Mouse (Mus musculus): ENCODE measurements at regions not wholly inside any gene's neighbourhood (a gene's known extent, or its start where the extent isn't known, plus 50 kb on each side); places are given as distances from the start of the nearest gene placed in this dataset.
A peak's percentile ranks its signal among the peaks of the same experiment; 100 is the strongest.

DNA sequence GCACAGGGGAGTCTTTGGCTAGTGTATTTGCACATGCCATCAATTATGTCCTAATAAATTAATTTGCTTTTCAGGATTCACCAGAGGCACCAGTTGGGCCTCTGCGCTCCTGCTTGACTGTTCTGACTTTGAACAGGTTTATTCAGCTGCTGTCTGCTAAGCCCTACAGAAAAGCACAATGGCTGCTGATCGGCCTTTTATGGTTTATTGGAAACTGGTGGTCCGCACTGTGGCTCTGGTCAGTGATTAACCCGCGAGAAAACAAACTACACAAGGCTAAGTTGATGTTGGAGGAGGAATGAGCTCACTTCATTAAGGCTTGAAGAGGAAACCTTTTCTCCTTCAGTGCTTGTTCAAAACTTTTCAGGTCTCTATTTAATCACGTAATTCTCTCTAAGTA, 208.4 kb upstream of the Gpr101 start:
- 25% methylated on average over 6 of the region's 6 CpGs for WGBS
- no peak for ATAC-seq (ENCODE audit: low FRiP score, low read depth)

GRCm38 (mm10) chrX:57709115-57709877, 205.7 kb upstream of the Gpr101 start:
- no peaks in the 10 kb centered on the region for H3K4me1 ChIP-seq
- no peaks in the 10 kb centered on the region for H3K27me3 ChIP-seq (replicated peaks)
- H3K9ac ChIP-seq = no peak overlapping the region
- H3K9me3 ChIP-seq = no peaks in the 10 kb centered on the region
- no peak for ATAC-seq (ENCODE audit: low FRiP score, low read depth)
- 47% methylated on average over 12 of the region's 12 CpGs for WGBS
- H3K4me3 ChIP-seq = no peak overlapping the region
- H3K4me2 ChIP-seq (replicated peaks) = 0 out of 2 replicates have a peak overlapping the region, but pooled peaks have one; percentile 12
- no peak overlapping the region for H3K27ac ChIP-seq
- no peaks in the 10 kb centered on the region for H3K36me3 ChIP-seq

More for the DNA sequence above, 208.4 kb upstream of the Gpr101 start:
- H3K27me3 ChIP-seq (replicated peaks) = no peaks in the 10 kb centered on the region
- no peak overlapping the region for H3K9ac ChIP-seq
- H3K4me1 ChIP-seq = no peaks in the 10 kb centered on the region
- H3K27ac ChIP-seq = no peak overlapping the region
- H3K4me3 ChIP-seq = no peak overlapping the region
- no peak overlapping the region for H3K4me2 ChIP-seq (replicated peaks)
- no peaks in the 10 kb centered on the region for H3K9me3 ChIP-seq
- H3K36me3 ChIP-seq = no peaks in the 10 kb centered on the region

DNA sequence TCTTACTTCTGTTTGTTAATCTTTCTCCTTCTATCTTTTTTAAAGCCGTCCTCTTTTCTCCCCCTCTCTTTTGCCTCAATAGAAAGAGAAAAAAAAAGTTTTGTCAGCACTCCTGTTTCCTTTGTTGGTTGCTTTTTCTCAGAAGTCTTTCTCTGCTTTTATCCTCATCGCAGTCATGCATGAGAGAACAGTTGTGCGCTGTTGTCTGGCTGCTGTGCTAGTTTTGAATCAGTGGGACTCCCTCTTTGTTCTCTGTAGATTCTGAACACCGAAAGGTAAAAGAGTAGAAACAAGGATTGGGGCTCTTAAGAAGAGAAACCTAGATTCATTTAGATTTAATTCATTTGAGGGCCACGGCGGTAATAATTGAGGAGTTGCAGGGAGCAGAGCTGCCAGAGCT, 204.9 kb upstream of the Gpr101 start:
- peak overlapping the region; percentile 12; the same call in 1 of the 2 replicates for H3K4me2 ChIP-seq (replicated peaks)
- H3K27me3 ChIP-seq (replicated peaks) = no peaks in the 10 kb centered on the region
- ATAC-seq (ENCODE audit: low FRiP score, low read depth) = no peak
- no peaks in the 10 kb centered on the region for H3K36me3 ChIP-seq
- H3K4me3 ChIP-seq = no peak overlapping the region
- no peak overlapping the region for H3K27ac ChIP-seq
- H3K4me1 ChIP-seq = no peaks in the 10 kb centered on the region
- no peaks in the 10 kb centered on the region for H3K9me3 ChIP-seq
- no peak overlapping the region for H3K9ac ChIP-seq
- 35% methylated on average over 6 of the region's 6 CpGs for WGBS

- WGBS = 39% methylated on average over 7 of the region's 7 CpGs
- Histone ChIP-seq H3K4me1 (no peaks in the 10 kb centered on the region), H3K9ac (no peak overlapping the region), H3K4me2 (replicated peaks) (no peak overlapping the region), H3K9me3 (no peaks in the 10 kb centered on the region), H3K36me3 (no peaks in the 10 kb centered on the region), H3K27me3 (replicated peaks) (no peaks in the 10 kb centered on the region), H3K4me3 (no peak overlapping the region), H3K27ac (no peak overlapping the region)
- no peak for ATAC-seq (ENCODE audit: low FRiP score, low read depth)
These were observed 204.4 kb upstream of the Gpr101 start for GRCm38 (mm10) chrX:57707932-57708331.

DNA sequence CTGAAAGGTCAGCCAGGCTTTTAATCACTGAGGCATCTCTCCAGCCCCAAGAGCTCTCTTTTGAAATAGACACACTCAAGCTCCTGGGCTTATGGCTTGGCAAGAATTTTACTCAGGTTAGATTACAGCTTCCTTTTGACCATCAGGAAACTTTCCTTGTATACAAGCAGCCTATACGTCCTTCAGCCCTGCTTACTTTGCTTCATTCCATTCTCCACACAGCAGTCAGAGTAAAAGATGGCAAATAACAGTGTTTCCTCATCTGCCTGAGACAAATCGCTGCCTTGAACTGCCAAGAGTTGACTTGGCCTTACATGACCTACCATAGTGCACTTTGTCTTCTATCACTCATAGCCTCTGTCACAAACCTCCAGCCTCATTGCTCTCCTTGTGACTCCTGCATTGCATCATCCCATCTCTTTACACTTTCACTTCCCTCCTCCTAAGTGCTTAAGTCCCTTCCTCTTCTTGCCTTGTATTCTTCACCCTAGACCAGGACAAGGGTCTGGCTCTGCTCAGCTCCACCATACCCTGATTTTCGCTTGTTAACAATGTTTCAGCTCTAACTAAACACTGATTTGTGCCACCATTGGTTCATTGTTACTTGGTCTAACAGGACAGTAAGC, 203.2 kb upstream of the Gpr101 start:
- ATAC-seq (ENCODE audit: low FRiP score, low read depth) = no peak

DNA sequence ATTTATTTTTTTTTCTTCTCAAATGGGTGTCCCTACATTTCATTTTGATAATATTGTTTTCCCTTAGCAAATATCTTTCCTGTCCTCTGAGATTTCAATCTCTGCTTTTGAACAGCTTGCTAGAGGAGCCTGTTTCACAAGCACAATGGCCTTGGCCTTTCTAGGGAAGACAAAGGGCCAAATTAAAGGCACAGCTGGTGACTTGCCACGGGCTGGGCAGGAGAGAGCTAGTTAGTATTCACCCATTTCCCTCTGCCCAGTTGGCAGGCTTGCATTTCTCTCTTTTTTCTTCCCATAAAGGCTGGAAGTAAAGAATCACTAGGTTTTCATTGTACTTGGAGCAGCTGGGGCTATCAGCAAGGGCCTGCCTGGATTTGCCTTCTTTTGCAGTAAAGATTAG, 188.9 kb upstream of the Gpr101 start:
- Histone ChIP-seq H3K9ac (no peak overlapping the region), H3K4me2 (replicated peaks) (no peak overlapping the region), H3K27me3 (replicated peaks) (no peaks in the 10 kb centered on the region), H3K27ac (no peak overlapping the region), H3K4me3 (no peak overlapping the region), H3K9me3 (no peaks in the 10 kb centered on the region), H3K4me1 (no peaks in the 10 kb centered on the region), H3K36me3 (no peaks in the 10 kb centered on the region)
- peak; percentile 86 for ATAC-seq (ENCODE audit: low FRiP score, low read depth)
- WGBS = 13% methylated on average over 1 of the region's 1 CpGs

More for the DNA sequence above, 203.2 kb upstream of the Gpr101 start:
- H3K9ac ChIP-seq = no peak overlapping the region
- H3K4me2 ChIP-seq (replicated peaks) = no peak overlapping the region
- H3K36me3 ChIP-seq = no peaks in the 10 kb centered on the region
- no peak overlapping the region for H3K4me3 ChIP-seq
- H3K9me3 ChIP-seq = no peaks in the 10 kb centered on the region
- H3K27ac ChIP-seq = no peak overlapping the region
- 76% methylated on average over 3 of the region's 3 CpGs for WGBS
- no peaks in the 10 kb centered on the region for H3K4me1 ChIP-seq
- no peaks in the 10 kb centered on the region for H3K27me3 ChIP-seq (replicated peaks)

DNA sequence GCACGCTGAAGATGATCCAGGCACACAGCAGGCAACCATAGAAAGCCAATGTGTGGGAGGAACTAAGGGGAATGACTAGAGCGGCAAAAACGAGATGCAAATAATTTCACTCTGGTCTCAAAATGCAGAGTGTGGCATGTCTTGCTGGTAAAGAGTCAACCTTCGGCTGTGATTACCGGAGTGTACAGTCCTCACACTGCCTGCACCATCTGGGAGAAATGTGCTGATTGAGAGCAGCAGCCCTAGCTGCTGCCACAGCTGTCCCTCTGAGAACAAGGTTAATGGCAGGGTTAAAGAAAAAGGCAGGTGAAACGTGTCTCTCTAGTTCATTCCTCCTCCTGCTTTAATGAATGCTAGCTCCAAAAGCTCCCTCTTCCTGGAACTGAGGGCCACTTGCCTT, 173.2 kb upstream of the Gpr101 start:
- no peaks in the 10 kb centered on the region for H3K9me3 ChIP-seq
- ATAC-seq (ENCODE audit: low FRiP score, low read depth) = no peak
- no peak overlapping the region for H3K4me3 ChIP-seq
- no peaks in the 10 kb centered on the region for H3K27me3 ChIP-seq (replicated peaks)
- H3K9ac ChIP-seq = no peak overlapping the region
- WGBS = 66% methylated on average over 6 of the region's 6 CpGs
- H3K27ac ChIP-seq = no peak overlapping the region
- H3K36me3 ChIP-seq = no peaks in the 10 kb centered on the region
- H3K4me2 ChIP-seq (replicated peaks) = no peak overlapping the region
- no peaks in the 10 kb centered on the region for H3K4me1 ChIP-seq

DNA sequence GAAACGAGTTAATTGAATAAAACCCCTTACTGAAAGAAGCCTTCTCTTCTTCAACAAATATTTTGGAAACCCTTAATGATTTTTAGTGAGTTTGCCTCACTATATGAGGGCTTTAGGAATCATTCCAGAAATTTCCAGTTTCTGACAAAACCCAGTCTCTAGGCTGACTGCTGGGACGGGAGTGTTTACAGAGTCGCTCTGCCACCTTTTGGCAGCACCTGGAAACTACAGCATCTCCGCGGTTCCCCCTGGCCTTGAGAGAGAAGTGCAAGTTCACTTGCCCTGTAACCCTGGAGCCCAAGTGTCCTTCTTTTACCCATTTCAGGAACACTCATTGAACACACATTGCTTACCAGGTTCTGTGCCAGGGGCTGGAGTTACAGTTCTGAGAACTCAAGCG, 171.4 kb upstream of the Gpr101 start:
- Histone ChIP-seq H3K27ac (no peak overlapping the region), H3K36me3 (no peaks in the 10 kb centered on the region), H3K4me1 (no peaks in the 10 kb centered on the region), H3K9ac (no peak overlapping the region), H3K9me3 (no peaks in the 10 kb centered on the region), H3K4me3 (no peak overlapping the region), H3K4me2 (replicated peaks) (no peak overlapping the region), H3K27me3 (replicated peaks) (no peaks in the 10 kb centered on the region)
- ATAC-seq (ENCODE audit: low FRiP score, low read depth) = no peak
- WGBS = 20% methylated on average over 6 of the region's 6 CpGs

GRCm38 (mm10) chrX:57659571-57659970, 156.0 kb upstream of the Gpr101 start:
- H3K9ac ChIP-seq = no peak overlapping the region
- H3K27me3 ChIP-seq (replicated peaks) = no peaks in the 10 kb centered on the region
- no peaks in the 10 kb centered on the region for H3K9me3 ChIP-seq
- H3K36me3 ChIP-seq = no peaks in the 10 kb centered on the region
- 95% methylated on average over 3 of the region's 3 CpGs for WGBS
- no peak overlapping the region for H3K27ac ChIP-seq
- H3K4me1 ChIP-seq = no peaks in the 10 kb centered on the region
- no peak overlapping the region for H3K4me2 ChIP-seq (replicated peaks)
- no peak overlapping the region for H3K4me3 ChIP-seq
- no peak for ATAC-seq (ENCODE audit: low FRiP score, low read depth)

GRCm38 (mm10) chrX:57656035-57656434, 152.5 kb upstream of the Gpr101 start:
- 73% methylated on average over 2 of the region's 2 CpGs for WGBS
- no peaks in the 10 kb centered on the region for H3K27me3 ChIP-seq (replicated peaks)
- no peaks in the 10 kb centered on the region for H3K4me1 ChIP-seq
- no peak overlapping the region for H3K9ac ChIP-seq
- H3K4me2 ChIP-seq (replicated peaks) = no peak overlapping the region
- no peaks in the 10 kb centered on the region for H3K9me3 ChIP-seq
- no peaks in the 10 kb centered on the region for H3K36me3 ChIP-seq
- H3K4me3 ChIP-seq = no peak overlapping the region
- ATAC-seq (ENCODE audit: low FRiP score, low read depth) = no peak
- no peak overlapping the region for H3K27ac ChIP-seq

GRCm38 (mm10) chrX:57655483-57655882, 151.9 kb upstream of the Gpr101 start:
- Histone ChIP-seq H3K27ac (no peak overlapping the region), H3K36me3 (no peaks in the 10 kb centered on the region), H3K4me3 (no peak overlapping the region), H3K4me1 (no peaks in the 10 kb centered on the region), H3K27me3 (replicated peaks) (no peaks in the 10 kb centered on the region), H3K4me2 (replicated peaks) (no peak overlapping the region), H3K9ac (no peak overlapping the region), H3K9me3 (no peaks in the 10 kb centered on the region)
- ATAC-seq (ENCODE audit: low FRiP score, low read depth) = no peak
- WGBS = 54% methylated on average over 3 of the region's 3 CpGs

Data from neural tube, embryonic 12.5 days (tissue).